ENCODE assay signal across 27 mouse cellular contexts in the genomic region with DNA sequence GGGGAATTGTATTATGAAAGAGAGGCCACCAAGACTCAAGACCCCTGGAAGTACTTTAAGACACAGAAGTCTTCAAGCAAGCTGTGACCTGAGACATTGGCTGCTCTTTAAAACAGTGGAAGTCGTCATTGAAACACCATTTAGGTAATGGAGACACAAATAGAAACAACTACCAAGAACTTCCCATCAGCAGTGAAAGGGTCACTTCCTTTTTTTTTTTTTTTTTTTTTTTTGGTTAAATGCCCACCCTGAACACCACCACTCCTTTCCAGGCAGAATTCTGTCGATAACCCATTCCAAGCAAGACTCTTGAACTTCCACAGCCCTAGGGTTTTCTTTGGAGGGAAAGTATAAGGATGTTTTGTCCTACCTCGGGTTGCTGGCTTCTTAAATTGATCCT.
"Had no signal": no experiment of that assay in that cellular context is flagged by ENCODE, and none has a peak within 500 bp of the region (broad histone marks: within the 10 kb centered on the region; RNA-seq: fewer than 3 reads in every experiment).

No protein-coding gene starts in this region.

- DNase-seq: gastrocnemius, postnatal 14 days; gastrocnemius, postnatal 36 days; heart, adult 18-20 months; heart, postnatal 10 days; heart, postnatal 4 days; kidney, adult 18-20 months; kidney, adult 8-10 months; kidney, postnatal 10 days; kidney, postnatal 25 days; kidney, postnatal 4 days; layer of hippocampus, adult 9-11 months; layer of hippocampus, postnatal 36 days; left cerebral cortex, postnatal 4 days had no signal

- H3K27ac ChIP-seq: heart, embryonic 10.5 days; hindbrain, embryonic 10.5 days; hindbrain, embryonic 12.5 days; hindbrain, embryonic 14.5 days; intestine, embryonic 15.5 days; layer of hippocampus, adult 2 months; limb, embryonic 13.5 days; limb, embryonic 15.5 days; liver, embryonic 12.5 days; liver, embryonic 14.5 days had no signal

- H3K4me1 ChIP-seq: heart, embryonic 10.5 days; heart, embryonic 12.5 days; hindbrain, embryonic 10.5 days; hindbrain, embryonic 12.5 days; intestine, embryonic 15.5 days; limb, embryonic 13.5 days; limb, embryonic 15.5 days; liver, embryonic 12.5 days had no signal

- ATAC-seq: hindbrain, embryonic 16.5 days; inflammation-experienced regulatory T-cells, adult 6 months; intestine, embryonic 15.5 days; intestine, postnatal 0 days; liver, embryonic 12.5 days had no signal

- H3K9ac ChIP-seq: heart, embryonic 12.5 days; hindbrain, embryonic 12.5 days; hindbrain, embryonic 14.5 days; intestine, embryonic 15.5 days; limb, embryonic 13.5 days; limb, embryonic 15.5 days; liver, embryonic 12.5 days; liver, embryonic 14.5 days had no signal

- H3K36me3 ChIP-seq: heart, embryonic 10.5 days; heart, embryonic 12.5 days; hindbrain, embryonic 10.5 days; hindbrain, embryonic 12.5 days; intestine, embryonic 15.5 days; limb, embryonic 13.5 days; limb, embryonic 15.5 days; liver, embryonic 12.5 days had no signal

- H3K9me3 ChIP-seq: heart, embryonic 10.5 days; heart, embryonic 12.5 days; hindbrain, embryonic 10.5 days; hindbrain, embryonic 12.5 days; intestine, embryonic 15.5 days; limb, embryonic 13.5 days; limb, embryonic 15.5 days had no signal

- H3K4me3 ChIP-seq: heart, embryonic 10.5 days; heart, embryonic 12.5 days; hindbrain, embryonic 10.5 days; hindbrain, embryonic 12.5 days; intestine, embryonic 15.5 days; layer of hippocampus, adult 2 months; limb, embryonic 13.5 days; limb, embryonic 15.5 days; liver, embryonic 12.5 days had no signal
